Mouse (Mus musculus): Measurements from ENCODE around the gene Musk. TPM values are rescaled to one million over a fixed set of nuclear protein-coding genes. Genes with fewer than 3 reads are reported as not detected.

Musk gene
- polyA plus RNA-seq, 1 experiment from 2014 or later: 0.62 TPM

GRCm38 (mm10) chr4:58417319-58417718 lies 131.6 kb downstream of the Musk start:
- H3K27me3 ChIP-seq (ENCODE audit: insufficient read depth, low read length): no peaks in the 10 kb centered on the region
- DNase-seq (ENCODE audit: low spot score): peak; percentile 3
- no peak overlapping the region for H3K4me2 ChIP-seq (ENCODE audit: low read length)
- H3K9me3 ChIP-seq (replicated peaks; ENCODE audit: low read length): no peaks in the 10 kb centered on the region; the same call in 1 of the 2 replicates
- H3K4me1 ChIP-seq (replicated peaks; ENCODE audit: insufficient read depth, low read length): no peaks in the 10 kb centered on the region
- H3K27ac ChIP-seq: no peak overlapping the region
- TF ChIP-seq CTCF (IDR thresholded peaks at IDR 0.05; ENCODE audit: low read depth): no peak
- no peak overlapping the region for H3K9ac ChIP-seq (ENCODE audit: low read depth, low read length)
- no peaks in the 10 kb centered on the region for H3K36me3 ChIP-seq (ENCODE audit: insufficient read depth, low read length)
- ATAC-seq (replicated peaks; ENCODE audit: low FRiP score, low read depth): no peak
- no peak overlapping the region for H3K4me3 ChIP-seq (replicated peaks; ENCODE audit: low read depth, low read length)
- 72% methylated on average over 4 of the region's 4 CpGs for WGBS

- peak; percentile 65 for TF ChIP-seq CTCF (IDR thresholded peaks at IDR 0.05; ENCODE audit: low read depth)
- no peak for ATAC-seq (replicated peaks; ENCODE audit: low FRiP score, low read depth)
- H3K36me3 ChIP-seq (ENCODE audit: insufficient read depth, low read length): no peaks in the 10 kb centered on the region
- H3K4me2 ChIP-seq (ENCODE audit: low read length): no peak overlapping the region
- no peak overlapping the region for H3K27ac ChIP-seq
- H3K27me3 ChIP-seq (ENCODE audit: insufficient read depth, low read length): no peaks in the 10 kb centered on the region
- no peaks in the 10 kb centered on the region for H3K4me1 ChIP-seq (replicated peaks; ENCODE audit: insufficient read depth, low read length)
- no peak overlapping the region for H3K9ac ChIP-seq (ENCODE audit: low read depth, low read length)
- DNase-seq (ENCODE audit: low spot score): peak; percentile 48
- WGBS: 40% methylated on average over 5 of the region's 5 CpGs
- H3K9me3 ChIP-seq (replicated peaks; ENCODE audit: low read length): no peaks in the 10 kb centered on the region; the same call in 1 of the 2 replicates
- no peak overlapping the region for H3K4me3 ChIP-seq (replicated peaks; ENCODE audit: low read depth, low read length)
Measured at GRCm38 (mm10) chr4:58419225-58419624, 133.5 kb downstream of the Musk start.

GRCm38 (mm10) chr4:58423276-58423930 lies 137.6 kb downstream of the Musk start:
- Histone ChIP-seq H3K4me2 (ENCODE audit: low read length) (no peak overlapping the region; the same call in 1 of the 2 replicates), H3K4me1 (replicated peaks; ENCODE audit: insufficient read depth, low read length) (no peaks in the 10 kb centered on the region), H3K9ac (ENCODE audit: low read depth, low read length) (no peak overlapping the region), H3K4me3 (replicated peaks; ENCODE audit: low read depth, low read length) (no peak overlapping the region), H3K27me3 (ENCODE audit: insufficient read depth, low read length) (no peaks in the 10 kb centered on the region), H3K36me3 (ENCODE audit: insufficient read depth, low read length) (no peaks in the 10 kb centered on the region), H3K9me3 (replicated peaks; ENCODE audit: low read length) (no peaks in the 10 kb centered on the region; the same call in 1 of the 2 replicates), H3K27ac (no peak overlapping the region)
- ATAC-seq (replicated peaks; ENCODE audit: low FRiP score, low read depth) (no peak), DNase-seq (ENCODE audit: low spot score) (peak; percentile 32)
- TF ChIP-seq CTCF (IDR thresholded peaks at IDR 0.05; ENCODE audit: low read depth): no peak
- WGBS: 65% methylated on average over 9 of the region's 9 CpGs

Other genes with a start within 250 kb of the Musk start
- gene Svep1, start 79.1 kb upstream of the Musk start, polyA plus RNA-seq (2015; fragmentation: Nextera tagmentation; extraction: Ambion mirVana): 2.4 and 2.5 TPM in 2 replicates

Measured in kidney, postnatal 0 days (tissue).